Mouse (Mus musculus) naive thymus-derived CD4-positive, alpha-beta T cell, adult 2 months (primary cell): Measurements from ENCODE around the gene Stk11.

Source experiments
- DNase-seq: peaks from one replicate; pipeline ENCODE4 v3.0.0-alpha.2; 2011; ENCODE audit warnings: low read depth

Gene Stk11

DNA sequence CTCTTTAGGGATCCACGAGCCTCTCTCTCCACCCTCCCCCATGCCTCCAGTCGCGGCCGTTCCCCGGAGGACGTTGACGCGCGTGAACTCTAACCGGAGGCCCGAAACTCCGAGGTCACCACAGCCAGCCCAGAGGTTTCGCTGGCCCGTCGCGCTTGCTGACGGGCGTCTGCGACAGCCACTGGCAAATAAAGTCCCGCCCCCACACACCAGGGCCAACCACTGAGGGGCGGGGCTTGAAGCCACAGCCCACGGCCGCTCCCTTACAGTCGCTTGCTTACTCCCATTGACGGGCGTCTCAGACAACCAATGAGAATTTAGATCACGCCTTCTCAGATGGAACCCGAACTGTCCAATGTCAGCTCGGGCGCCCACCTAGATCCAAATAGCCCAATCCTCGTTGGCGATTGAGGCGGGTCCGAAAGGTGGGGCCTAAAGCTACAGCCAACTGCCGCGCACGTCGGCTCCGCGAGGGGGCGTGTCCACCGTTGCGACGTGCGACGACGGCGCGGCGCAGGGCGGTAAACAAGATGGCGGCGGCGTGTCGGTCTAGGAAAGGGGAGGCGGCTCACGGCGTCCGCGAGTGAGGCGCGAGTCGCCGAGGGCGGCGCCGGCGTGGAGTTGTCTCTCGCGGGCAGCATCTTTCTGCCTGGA, at the start of gene Stk11:
TSS of gene Stk11 (plus strand) at position 514 of the 654 bp plus-strand sequence.
- DNase-seq, result peak; percentile 99

GRCm38 (mm10) chr10:80069251-80069650, 46.4 kb upstream of the Stk11 start:
- no peak for DNase-seq

DNA sequence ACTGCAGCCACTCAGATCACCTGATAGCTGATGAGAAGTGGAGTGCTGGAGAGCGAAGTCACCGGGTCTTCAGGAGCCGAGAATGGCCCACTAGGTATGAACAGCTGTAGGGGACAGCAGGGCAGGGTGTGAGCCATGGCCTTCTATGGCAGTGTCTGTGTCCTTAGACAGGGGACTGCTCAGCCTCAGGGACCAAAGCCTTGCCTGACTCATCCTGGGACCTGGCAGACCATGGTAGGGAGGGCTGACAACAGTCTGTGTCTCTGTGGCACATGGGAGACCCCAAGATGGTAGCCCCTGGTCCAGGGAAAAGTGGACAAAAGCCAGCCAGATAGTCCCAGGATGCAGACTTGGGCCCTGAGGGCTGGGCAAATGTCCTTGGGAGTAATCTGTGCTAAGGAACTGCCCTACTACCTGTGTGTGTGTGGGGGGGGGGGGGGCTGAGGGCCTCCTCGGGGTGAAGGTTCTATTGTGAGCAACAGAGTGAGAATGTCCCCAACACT, 45.6 kb upstream of the Stk11 start:
- DNase-seq, result no peak

- DNase-seq, result no peak
Observed at GRCm38 (mm10) chr10:80070837-80071515, 44.6 kb upstream of the Stk11 start.

- DNase-seq, result no peak
Observed at GRCm38 (mm10) chr10:80071516-80071900, 44.1 kb upstream of the Stk11 start.

- no peak for DNase-seq
Observed at GRCm38 (mm10) chr10:80072623-80073489, 42.7 kb upstream of the Stk11 start.

DNA sequence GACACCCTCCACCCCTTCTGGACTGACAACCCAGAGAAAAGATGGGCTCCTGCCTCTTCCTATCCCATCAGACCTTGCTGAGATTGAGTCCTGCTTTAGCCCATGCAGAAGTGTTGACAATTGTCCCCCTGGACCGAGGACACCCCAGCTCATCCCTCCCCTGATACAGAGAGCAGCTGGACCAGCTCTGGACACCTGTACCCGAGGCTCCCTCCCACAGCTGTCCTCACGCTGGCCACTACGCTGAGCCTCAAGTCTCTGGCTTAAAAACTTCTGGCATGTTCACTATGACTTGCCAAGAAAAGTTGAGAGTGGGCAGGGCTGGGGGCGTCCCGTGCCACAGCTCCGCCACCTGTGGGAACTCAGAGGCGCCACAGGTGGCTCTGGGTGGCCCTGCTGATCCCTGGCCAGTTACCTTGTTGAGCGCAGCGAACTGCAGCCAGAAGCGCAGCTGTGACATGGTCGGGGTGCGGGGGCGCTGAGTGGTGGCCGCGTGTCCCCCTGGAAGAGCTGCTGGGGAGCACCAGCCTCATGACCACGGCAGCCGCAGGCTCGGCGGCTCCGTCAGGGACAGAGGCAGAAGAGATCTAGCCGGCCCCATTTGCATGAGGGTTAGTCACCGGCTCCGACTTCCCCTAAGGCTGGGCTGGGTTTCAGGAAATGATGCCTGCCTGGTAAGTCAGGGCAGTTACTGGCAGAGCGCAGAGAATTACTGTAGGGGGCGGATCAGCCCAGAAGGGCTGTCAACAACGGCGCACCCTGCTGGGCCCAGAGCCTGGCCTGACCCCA, 40.6 kb upstream of the Stk11 start:
- DNase-seq, result peak; percentile 88

GRCm38 (mm10) chr10:80075924-80076323, 39.7 kb upstream of the Stk11 start:
- no peak for DNase-seq

DNA sequence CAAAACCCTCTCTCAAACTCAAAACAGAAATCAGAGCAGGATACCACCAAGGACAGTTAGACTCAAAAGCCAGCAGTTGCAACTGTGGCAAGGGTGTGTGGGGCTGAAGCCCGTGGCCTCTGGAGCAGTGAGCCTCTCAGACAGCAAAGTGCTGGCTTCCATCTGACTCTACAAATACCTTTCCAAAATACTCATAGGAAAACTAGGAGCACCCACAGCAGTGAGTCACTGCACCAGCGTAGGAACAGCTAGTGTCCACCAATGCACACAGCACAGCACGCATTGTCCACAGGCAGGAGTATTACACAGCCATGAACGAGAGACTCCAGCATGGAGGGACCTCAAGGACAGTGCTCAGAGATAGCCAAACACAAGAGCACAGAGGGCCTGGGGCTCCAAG, 39.2 kb upstream of the Stk11 start:
- no peak for DNase-seq

DNA sequence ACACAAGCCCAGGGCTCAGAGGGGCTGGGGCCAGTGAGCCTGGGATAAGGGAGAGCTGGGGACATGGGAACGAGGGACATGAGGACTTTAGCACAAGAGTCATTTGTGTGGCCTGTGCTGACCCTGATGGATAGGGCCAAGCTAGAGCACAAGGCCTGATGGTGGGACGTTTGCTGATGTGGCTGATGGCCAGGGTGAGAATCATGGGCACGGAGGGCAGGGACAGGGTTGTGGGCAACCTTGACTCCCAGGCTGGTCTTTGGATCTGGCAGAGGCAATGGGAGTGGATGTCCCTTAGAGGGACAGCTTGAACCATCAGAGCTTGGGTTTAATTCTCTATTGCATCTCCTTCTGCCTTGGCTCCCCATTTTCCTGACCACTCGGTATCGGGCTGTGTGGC, 38.3 kb upstream of the Stk11 start:
- no peak for DNase-seq

DNA sequence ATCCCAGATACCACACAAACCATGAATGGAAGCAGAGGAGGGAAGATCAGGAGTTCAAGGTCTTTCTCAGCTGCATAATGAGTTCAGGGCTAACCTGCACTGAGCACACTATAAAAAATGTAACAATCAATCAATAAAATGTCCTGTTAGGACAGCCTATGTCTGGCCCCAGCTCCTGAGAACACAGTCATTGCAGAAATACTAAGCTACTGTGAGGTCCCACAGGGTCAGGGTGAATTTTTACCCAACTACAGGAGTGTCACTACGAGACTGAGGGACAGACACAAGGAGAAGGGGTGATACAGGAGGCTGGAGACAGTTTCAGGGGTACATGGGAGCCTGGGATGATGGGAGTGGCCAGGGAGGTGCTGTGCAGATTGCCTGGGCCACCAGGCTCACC, 37.2 kb upstream of the Stk11 start:
- no peak for DNase-seq

- DNase-seq, result no peak
Observed at GRCm38 (mm10) chr10:80080396-80081070, 35.1 kb upstream of the Stk11 start.

DNA sequence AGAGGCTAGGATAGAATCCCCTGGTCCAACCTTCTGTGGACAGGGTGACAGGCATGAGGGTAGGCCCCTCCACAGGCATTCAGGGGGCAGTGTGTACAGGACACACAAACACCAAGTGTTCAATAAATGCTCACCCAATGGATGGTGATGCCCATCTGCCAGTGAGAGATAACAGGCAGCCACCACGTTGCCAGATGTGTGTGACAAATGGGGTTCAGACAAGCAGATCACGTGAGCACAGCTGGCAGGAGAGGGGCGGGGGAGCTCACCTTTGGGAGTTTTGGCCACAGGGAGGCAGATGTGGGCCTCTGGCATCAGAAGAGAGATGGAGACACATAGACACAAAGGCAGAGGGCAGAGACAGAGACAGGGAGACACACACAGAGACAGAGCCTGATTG, 34.5 kb upstream of the Stk11 start:
- DNase-seq, result no peak

DNA sequence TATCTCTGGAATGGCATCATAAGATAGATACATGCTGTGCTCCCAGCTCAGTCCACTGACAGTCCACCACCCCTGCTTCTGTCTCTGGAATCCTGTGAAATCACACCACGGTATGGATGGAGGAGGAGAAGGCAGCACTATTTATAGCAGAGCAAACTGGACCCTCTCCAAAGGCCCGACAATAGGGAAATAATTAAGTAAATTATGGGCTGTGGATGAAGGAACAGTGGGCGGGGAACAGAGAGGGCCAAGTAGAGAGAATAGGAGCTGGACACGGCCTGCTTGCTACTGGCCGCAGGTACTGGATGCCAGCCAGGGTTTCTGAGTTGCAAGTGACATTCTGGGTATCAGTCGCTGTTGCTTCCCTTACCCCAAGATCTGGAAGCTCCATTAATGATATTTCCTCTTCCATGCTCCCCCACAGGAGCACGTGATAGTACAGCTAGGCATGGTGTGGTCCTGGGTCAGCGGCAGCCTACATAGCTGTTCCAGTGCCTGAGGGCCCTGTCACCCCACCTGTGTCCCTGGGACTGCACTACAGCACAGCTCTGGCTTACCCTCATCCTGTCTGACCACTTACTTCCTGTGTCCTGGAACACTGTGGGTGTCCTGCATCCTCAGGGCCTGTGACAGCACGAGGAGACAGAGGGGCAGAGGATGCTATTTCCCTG, 30.7 kb upstream of the Stk11 start:
- no peak for DNase-seq

GRCm38 (mm10) chr10:80086847-80087246, 28.8 kb upstream of the Stk11 start:
- no peak for DNase-seq

GRCm38 (mm10) chr10:80087483-80087882, 28.1 kb upstream of the Stk11 start:
- DNase-seq, result no peak

- DNase-seq, result no peak
Observed at GRCm38 (mm10) chr10:80089146-80089545, 26.5 kb upstream of the Stk11 start.

DNA sequence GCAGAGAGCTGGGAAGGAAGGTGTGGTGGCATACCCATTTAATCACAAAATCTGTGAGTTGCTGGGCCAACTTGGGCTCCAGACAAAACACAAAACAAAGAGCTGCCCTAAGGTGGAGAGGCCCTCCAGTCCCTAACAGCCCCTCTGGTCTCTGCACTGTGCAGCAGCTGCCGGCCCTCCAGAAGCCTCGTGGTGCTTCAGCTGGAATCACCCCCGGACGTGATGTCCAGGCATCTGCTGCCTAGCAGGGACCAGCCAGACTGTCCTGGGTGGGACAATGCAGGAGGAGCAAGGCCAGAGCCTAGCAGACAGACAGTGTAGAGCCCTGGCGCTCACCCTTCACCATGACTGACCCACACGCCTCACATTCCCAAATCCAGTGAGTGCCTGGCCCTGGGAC, 24.1 kb upstream of the Stk11 start:
- DNase-seq, result no peak

GRCm38 (mm10) chr10:80092690-80093089, 22.9 kb upstream of the Stk11 start:
- no peak for DNase-seq

GRCm38 (mm10) chr10:80094085-80094484, 21.5 kb upstream of the Stk11 start:
- DNase-seq, result no peak

- no peak for DNase-seq
Observed at GRCm38 (mm10) chr10:80094684-80095083, 20.9 kb upstream of the Stk11 start.
